ENCODE assay signal across 8 mouse cellular contexts in the genomic region with DNA sequence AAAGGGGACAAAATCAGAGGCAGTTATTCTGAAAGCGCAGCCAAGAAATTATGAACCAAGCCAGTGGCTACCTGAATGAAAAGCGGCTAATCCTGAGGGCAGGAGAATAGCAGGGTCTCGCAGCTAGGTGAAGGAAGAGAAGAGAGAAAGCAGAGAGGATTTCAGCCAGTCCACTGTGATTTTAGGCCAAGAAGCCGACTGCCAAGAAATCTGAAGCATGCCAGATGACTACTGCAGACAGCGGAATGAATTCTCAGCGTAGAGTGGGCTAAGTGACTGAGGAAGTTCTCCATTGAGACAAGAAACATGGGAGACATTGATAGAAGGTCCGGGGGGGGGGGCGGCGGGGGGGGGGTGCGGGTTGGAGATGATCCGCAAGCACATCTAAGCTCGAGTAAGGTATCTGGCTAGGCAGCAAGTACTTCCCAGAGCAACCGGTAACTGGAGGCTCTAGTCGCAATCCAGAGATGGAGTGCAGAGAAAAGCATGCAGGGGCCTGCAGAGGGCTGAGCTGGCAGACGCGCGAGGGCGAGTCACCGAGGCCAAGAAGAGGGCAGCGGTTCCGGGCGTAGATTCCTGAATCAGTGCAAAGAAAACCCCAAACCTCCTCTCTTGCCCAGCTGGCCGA. TPM values are rescaled to one million over a fixed set of nuclear protein-coding genes. Genes with fewer than 3 reads are reported as not detected.
DNase-seq lines count a peak whose midpoint lies in the region; ATAC-seq and TF ChIP-seq lines count a peak whose summit lies in the region.

No protein-coding gene starts in this region.

- peak overlapping the region; percentile 86 for H3K4me2 ChIP-seq in limb, embryonic 13.5 days (replicated peaks)
- H3K4me2 ChIP-seq in midbrain, embryonic 13.5 days (replicated peaks) = peak overlapping the region; percentile 96

- peak overlapping the region; percentile 79 for H3K27ac ChIP-seq in limb, embryonic 13.5 days
- H3K27ac ChIP-seq in midbrain, embryonic 13.5 days = peak overlapping the region; percentile 69

- H3K79me3 ChIP-seq in C2C12 (ENCODE audit: low read depth) = no peaks in the 10 kb centered on the region

- WGBS in limb, embryonic 13.5 days = 6% methylated on average over 23 of the region's 23 CpGs
- 5% methylated on average over 23 of the region's 23 CpGs for WGBS in midbrain, embryonic 13.5 days

- peak overlapping the region; percentile 82 for H3K9ac ChIP-seq in limb, embryonic 13.5 days
- peak overlapping the region; percentile 83 for H3K9ac ChIP-seq in midbrain, embryonic 13.5 days (replicated peaks)

- no peak for TF ChIP-seq CTCF in C2C12 (IDR thresholded peaks at IDR 0.05; ENCODE audit: control insufficient read depth, insufficient read depth, insufficient read length)

- H3K4me1 ChIP-seq in limb, embryonic 13.5 days = peaks cover 6% of the 10 kb centered on the region
- H3K4me1 ChIP-seq in midbrain, embryonic 13.5 days (replicated peaks) = peaks cover 19% of the 10 kb centered on the region

- H3K79me2 ChIP-seq in C2C12 (ENCODE audit: control insufficient read depth, insufficient read depth) = peaks cover 7% of the 10 kb centered on the region

- 0 out of 2 replicates have a peak, but pooled peaks cover 7% of the 10 kb centered on the region for H3K9me3 ChIP-seq in limb, embryonic 13.5 days
- 0 out of 2 replicates have a peak, but pooled peaks cover 2% of the 10 kb centered on the region for H3K9me3 ChIP-seq in midbrain, embryonic 13.5 days

- peak; percentile 13; the same call in 1 of the 2 replicates for ATAC-seq in granulocyte monocyte progenitor cell, adult 5-6 weeks (replicated peaks; ENCODE audit: poor library complexity, severe bottlenecking)
- peak; percentile 28; the same call in 1 of the 2 replicates for ATAC-seq in limb, embryonic 13.5 days (ENCODE audit: low FRiP score, low read depth)
- peak; percentile 34 for ATAC-seq in midbrain, embryonic 13.5 days

- peak overlapping the region; percentile 60 for H3K4me3 ChIP-seq in C2C12 (ENCODE audit: insufficient read depth, poor library complexity, severe bottlenecking)
- H3K4me3 ChIP-seq in limb, embryonic 13.5 days = peak overlapping the region; percentile 83
- H3K4me3 ChIP-seq in midbrain, embryonic 13.5 days (replicated peaks) = peak overlapping the region; percentile 77

- H3ac ChIP-seq in C2C12 (ENCODE audit: control insufficient read depth, insufficient read length, low read depth) = peak overlapping the region; percentile 72

- peak; percentile 47 for DNase-seq in embryo, embryonic 10 days (ENCODE audit: low spot score)
- DNase-seq in embryo, embryonic 9.5 days (ENCODE audit: extremely low spot score) = no peak
- DNase-seq in c-Kit-positive CD71-positive TER-119-positive erythroid progenitor cells, embryonic 14.5 days (ENCODE audit: low spot score) = peak; percentile 12
- no peak for DNase-seq in left cerebral cortex, adult 11 months (ENCODE audit: low spot score)

- H3K36me3 ChIP-seq in C2C12 (ENCODE audit: control insufficient read depth, insufficient read depth) = peaks cover 1% of the 10 kb centered on the region
- peaks cover 9% of the 10 kb centered on the region; the same call in 1 of the 2 replicates for H3K36me3 ChIP-seq in limb, embryonic 13.5 days
- H3K36me3 ChIP-seq in midbrain, embryonic 13.5 days = peaks cover 6% of the 10 kb centered on the region; the same call in 1 of the 2 replicates

- no peaks in the 10 kb centered on the region for H3K27me3 ChIP-seq in C2C12 (ENCODE audit: control insufficient read depth, insufficient read depth, insufficient read length)
- H3K27me3 ChIP-seq in limb, embryonic 13.5 days = no peaks in the 10 kb centered on the region
- no peaks in the 10 kb centered on the region for H3K27me3 ChIP-seq in midbrain, embryonic 13.5 days

TF ChIP-seq in C2C12, 6 proteins besides CTCF, POLR2A, EP300 and RAD21:
- no peak for TF ChIP-seq USF1 (IDR thresholded peaks at IDR 0.05; ENCODE audit: low read depth)
- TF ChIP-seq CEBPB (IDR thresholded peaks at IDR 0.05; ENCODE audit: low read depth) = no peak
- TF ChIP-seq FOSL1 (IDR thresholded peaks at IDR 0.05; ENCODE audit: insufficient read depth, low read length, poor library complexity, severe bottlenecking) = no peak
- no peak for TF ChIP-seq MYOD1 (IDR thresholded peaks at IDR 0.05; ENCODE audit: control insufficient read depth, insufficient read length, low read depth)
- TF ChIP-seq MYOG (IDR thresholded peaks at IDR 0.05; ENCODE audit: control insufficient read depth, extremely low read depth, insufficient read length) = no peak
- no peak for TF ChIP-seq MAX (IDR thresholded peaks at IDR 0.05)

RNA-seq across cellular contexts. Expression of gene Cep164, which starts 0.7 kb away (rescaled TPM):
- 12.7 TPM for polyA plus RNA-seq in C2C12 (2012; fragmentation: generic; extraction: Trizol)
- total RNA-seq in granulocyte monocyte progenitor cell, adult 5-6 weeks (2014; fragmentation: Nextera tagmentation) = 19.8 and 22.3 TPM in 2 replicates
- total RNA-seq in granulocyte monocyte progenitor cell, adult 5-6 weeks (2017) = 18.5 and 22.1 TPM in 2 replicates
- 31.6 and 37.7 TPM in 2 replicates for polyA plus RNA-seq in limb, embryonic 13.5 days (2015; fragmentation: Nextera tagmentation; extraction: Ambion mirVana)
- polyA plus RNA-seq in midbrain, embryonic 13.5 days (2015; fragmentation: Nextera tagmentation; extraction: Ambion mirVana) = 14.9 and 15.5 TPM in 2 replicates

RNA-seq across cellular contexts. Expression of gene Bace1, which starts 10.6 kb away (rescaled TPM):
- polyA plus RNA-seq in C2C12 (2012; fragmentation: generic; extraction: Trizol) = 9.9 TPM
- 44.3 and 77.0 TPM in 2 replicates for total RNA-seq in granulocyte monocyte progenitor cell, adult 5-6 weeks (2014; fragmentation: Nextera tagmentation)
- 48.5 and 62.9 TPM in 2 replicates for total RNA-seq in granulocyte monocyte progenitor cell, adult 5-6 weeks (2017)
- polyA plus RNA-seq in limb, embryonic 13.5 days (2015; fragmentation: Nextera tagmentation; extraction: Ambion mirVana) = 33.9 and 36.0 TPM in 2 replicates
- 47.0 and 50.6 TPM in 2 replicates for polyA plus RNA-seq in midbrain, embryonic 13.5 days (2015; fragmentation: Nextera tagmentation; extraction: Ambion mirVana)

Comparison
In these comparisons a context has a peak if more than half of its experiments do, and no peak if none do; other contexts are left out.
1. DNase-seq: peak in embryo, embryonic 10 days (single experiment) and c-Kit-positive CD71-positive TER-119-positive erythroid progenitor cells, embryonic 14.5 days (single experiment); none in embryo, embryonic 9.5 days (single experiment) and left cerebral cortex, adult 11 months (single experiment).
2. Peak in every context shown above with its lines, with median percentiles within 50 percentile points of each other: H3K4me3 ChIP-seq and ATAC-seq.